Mouse (Mus musculus) hindbrain, embryonic 16.5 days (tissue): Measurements from ENCODE around the gene Nfyc. TPM values are rescaled to one million over a fixed set of nuclear protein-coding genes. Genes with fewer than 3 reads are reported as not detected.

ENCODE experiments used
- ATAC-seq: fragments of 200-750 bp; cut with Nextera tagmentation; 2 replicates; pipeline ENCODE4 v1.8.0; 2017; ENCODE audit warnings: moderate TSS enrichment, moderate library complexity
- H3K27ac ChIP-seq: fragments of 300-500 bp; sonication (generic); 2 replicates; pipeline ENCODE4 v1.5.1; 2014; ENCODE audit warnings: low read depth, mild to moderate bottlenecking, control low read depth, low read length, moderate library complexity
- H3K27me3 ChIP-seq: fragments of 300-500 bp; sonication (generic); replicated peaks from 2 replicates; pipeline ENCODE4 v1.6.1; 2014; ENCODE audit warnings: low read length; ENCODE audit not compliant: control insufficient read depth, insufficient read depth
- H3K36me3 ChIP-seq: fragments of 300-500 bp; sonication (generic); 2 replicates; pipeline ENCODE4 v1.6.1; 2014; ENCODE audit warnings: mild to moderate bottlenecking, low read length, moderate library complexity, mixed read lengths; ENCODE audit not compliant: control insufficient read depth, insufficient read depth
- H3K4me1 ChIP-seq: fragments of 300-500 bp; sonication (generic); 2 replicates; pipeline ENCODE4 v1.6.1; 2014; ENCODE audit warnings: low read depth, low read length; ENCODE audit not compliant: control insufficient read depth, insufficient read depth
- H3K4me2 ChIP-seq: fragments of 300-500 bp; sonication (generic); 2 replicates; pipeline ENCODE4 v1.6.1; 2014; ENCODE audit warnings: mild to moderate bottlenecking, low read length, control low read depth, moderate library complexity
- H3K4me3 ChIP-seq: fragments of 300-500 bp; sonication (generic); 2 replicates; pipeline ENCODE4 v1.5.1; 2014; ENCODE audit warnings: mild to moderate bottlenecking, low read length, control low read depth, moderate library complexity
- H3K9ac ChIP-seq: fragments of 300-500 bp; sonication (generic); 2 replicates; pipeline ENCODE4 v1.6.1; 2014; ENCODE audit warnings: low read depth, mild to moderate bottlenecking, control low read depth, low read length, moderate library complexity
- H3K9me3 ChIP-seq: fragments of 300-500 bp; sonication (generic); 2 replicates; pipeline ENCODE4 v1.6.1; 2014; ENCODE audit warnings: mild to moderate bottlenecking, low read length, moderate library complexity; ENCODE audit not compliant: control insufficient read depth
- WGBS: fragments of 180-500 bp; shearing (Covaris S2); extraction: QIAGEN DNeasy Blood & Tissue Kit; methylation state at CpG from one replicate; pipeline ENCODE4 v1.1.7; 2014; 5-methylcytosine and 5-hydroxymethylcytosine counted together
- polyA plus RNA-seq: library from polyadenylated mRNA; unstranded; fragments of >200 nt; fragmentation: Nextera tagmentation; extraction: Ambion mirVana; gene quantifications from 2 replicates; pipeline ENCODE4 v1.2.1, GENCODE M21; 2015

Gene Nfyc
- polyA plus RNA-seq, 1 experiment from 2014 or later = 75.8 TPM

- Histone ChIP-seq H3K4me1 (peaks cover 25% of the 10 kb centered on the region), H3K27me3 (no peaks in the 10 kb centered on the region), H3K9ac (0 out of 2 replicates have a peak overlapping the region, but pooled peaks have one; percentile 1), H3K4me3 (no peak overlapping the region), H3K36me3 (no peaks in the 10 kb centered on the region), H3K9me3 (no peaks in the 10 kb centered on the region), H3K27ac (no peak overlapping the region), H3K4me2 (no peak overlapping the region)
- no peak for ATAC-seq
- 57% methylated on average over 3 of the region's 3 CpGs for WGBS
Observed at GRCm38 (mm10) chr4:120817002-120817774, 14.2 kb downstream of the Nfyc start.

GRCm38 (mm10) chr4:120815622-120816334 lies 15.6 kb downstream of the Nfyc start:
- 7% methylated on average over 10 of the region's 10 CpGs for WGBS
- Histone ChIP-seq H3K4me3 (peak overlapping the region; percentile 59), H3K27ac (peak overlapping the region; percentile 81), H3K27me3 (no peaks in the 10 kb centered on the region), H3K9ac (peak overlapping the region; percentile 68), H3K4me2 (peak overlapping the region; percentile 82), H3K4me1 (peaks cover 27% of the 10 kb centered on the region), H3K9me3 (no peaks in the 10 kb centered on the region), H3K36me3 (no peaks in the 10 kb centered on the region)
- ATAC-seq = peak; percentile 99

- Histone ChIP-seq H3K9ac (peak overlapping the region; percentile 68), H3K9me3 (no peaks in the 10 kb centered on the region), H3K4me2 (peak overlapping the region; percentile 82), H3K4me3 (peak overlapping the region; percentile 59), H3K27me3 (no peaks in the 10 kb centered on the region), H3K27ac (peak overlapping the region; percentile 81), H3K4me1 (peaks cover 27% of the 10 kb centered on the region), H3K36me3 (no peaks in the 10 kb centered on the region)
- ATAC-seq = peak; percentile 9; the same call in 1 of the 2 replicates
- WGBS = 9% methylated on average over 4 of the region's 4 CpGs
Observed at GRCm38 (mm10) chr4:120815163-120815562, 16.2 kb downstream of the Nfyc start.

DNA sequence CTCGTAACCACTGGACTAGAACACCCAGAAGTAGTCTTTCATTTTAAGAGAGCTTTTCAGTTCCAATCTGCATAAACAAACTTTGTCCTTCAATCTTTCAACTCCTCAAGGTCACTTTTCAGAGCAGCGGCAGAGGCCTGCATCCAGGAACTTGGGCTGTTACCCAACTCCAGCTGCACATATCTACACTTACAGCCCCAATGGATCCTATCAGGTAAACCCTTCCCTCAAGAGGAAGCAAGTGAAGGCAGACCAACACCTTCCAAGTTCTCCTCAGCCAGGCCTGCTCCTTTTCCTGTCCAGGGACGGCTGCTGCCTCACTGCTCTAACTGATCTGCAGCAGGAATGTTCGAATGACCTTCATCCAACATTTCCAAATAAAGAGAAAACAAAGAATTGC lies 17.2 kb downstream of the Nfyc start:
- Histone ChIP-seq H3K9me3 (no peaks in the 10 kb centered on the region), H3K4me3 (peak overlapping the region; percentile 59), H3K4me1 (peaks cover 27% of the 10 kb centered on the region), H3K36me3 (no peaks in the 10 kb centered on the region), H3K9ac (peak overlapping the region; percentile 58), H3K4me2 (peak overlapping the region; percentile 82), H3K27ac (0 out of 2 replicates have a peak overlapping the region, but pooled peaks have one; percentile 17), H3K27me3 (no peaks in the 10 kb centered on the region)
- no peak for ATAC-seq
- 34% methylated on average over 4 of the region's 4 CpGs for WGBS

DNA sequence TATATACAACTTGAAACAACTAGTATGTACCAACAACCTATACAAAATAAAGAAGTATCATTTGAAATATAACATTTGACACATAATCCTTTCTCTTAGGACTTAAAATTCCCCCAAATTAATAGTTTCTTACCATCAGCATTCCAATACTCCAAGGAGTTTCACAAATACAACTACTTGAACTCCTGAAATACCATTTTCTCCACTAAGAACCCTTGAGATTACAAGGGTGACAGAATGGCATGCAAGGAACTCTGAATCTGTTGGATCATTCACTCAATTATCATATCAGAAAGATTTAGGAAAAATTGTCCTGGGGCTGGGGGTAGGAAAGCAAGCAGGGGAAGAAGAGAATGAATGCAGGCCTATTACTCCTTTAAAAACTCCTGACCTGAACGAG lies 17.6 kb downstream of the Nfyc start:
- peak overlapping the region; percentile 82 for H3K4me2 ChIP-seq
- peaks cover 27% of the 10 kb centered on the region for H3K4me1 ChIP-seq
- no peaks in the 10 kb centered on the region for H3K9me3 ChIP-seq
- H3K9ac ChIP-seq = peak overlapping the region; percentile 58
- 17% methylated on average over 1 of the region's 1 CpGs for WGBS
- no peaks in the 10 kb centered on the region for H3K27me3 ChIP-seq
- H3K27ac ChIP-seq = 0 out of 2 replicates have a peak overlapping the region, but pooled peaks have one; percentile 17
- H3K36me3 ChIP-seq = no peaks in the 10 kb centered on the region
- H3K4me3 ChIP-seq = peak overlapping the region; percentile 59
- ATAC-seq = no peak

GRCm38 (mm10) chr4:120805816-120806215 lies 25.6 kb downstream of the Nfyc start:
- Histone ChIP-seq H3K4me1 (0 out of 2 replicates have a peak, but pooled peaks cover 2% of the 10 kb centered on the region), H3K9ac (no peak overlapping the region), H3K36me3 (no peaks in the 10 kb centered on the region), H3K27ac (no peak overlapping the region), H3K4me2 (no peak overlapping the region), H3K27me3 (no peaks in the 10 kb centered on the region), H3K4me3 (no peak overlapping the region), H3K9me3 (no peaks in the 10 kb centered on the region)
- no peak for ATAC-seq

DNA sequence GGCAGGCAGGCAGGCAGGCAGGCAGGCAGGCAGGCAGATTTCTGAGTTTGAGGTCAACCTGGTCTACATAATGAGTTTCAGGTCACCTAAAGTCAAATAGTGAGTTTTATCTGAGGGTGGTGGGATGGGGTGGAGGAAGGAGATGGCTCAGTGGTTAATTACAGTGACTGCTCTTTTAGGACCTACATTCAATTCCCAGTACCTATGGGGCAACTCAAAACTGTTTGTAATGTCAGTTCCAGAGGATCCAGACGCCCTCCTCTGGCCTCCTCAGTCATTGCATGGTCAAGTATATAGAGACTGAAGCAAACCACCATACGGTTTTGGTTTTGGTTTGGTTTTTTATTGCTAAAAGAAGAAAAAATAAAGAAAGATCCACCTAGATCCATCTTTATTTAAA lies 29.9 kb downstream of the Nfyc start:
- 36% methylated on average over 2 of the region's 2 CpGs for WGBS
- no peak for ATAC-seq

GRCm38 (mm10) chr4:120800691-120801090 lies 30.7 kb downstream of the Nfyc start:
- Histone ChIP-seq H3K4me2 (no peak overlapping the region), H3K9me3 (no peaks in the 10 kb centered on the region), H3K27me3 (no peaks in the 10 kb centered on the region), H3K27ac (no peak overlapping the region), H3K4me1 (no peaks in the 10 kb centered on the region; the same call in 1 of the 2 replicates), H3K9ac (no peak overlapping the region), H3K36me3 (no peaks in the 10 kb centered on the region), H3K4me3 (no peak overlapping the region)
- WGBS = 50% methylated on average over 3 of the region's 3 CpGs
- no peak for ATAC-seq

More for the DNA sequence above, 29.9 kb downstream of the Nfyc start:
- H3K9me3 ChIP-seq = no peaks in the 10 kb centered on the region
- H3K4me3 ChIP-seq = no peak overlapping the region
- no peak overlapping the region for H3K9ac ChIP-seq
- peaks cover 2% of the 10 kb centered on the region; the same call in 1 of the 2 replicates for H3K4me1 ChIP-seq
- H3K36me3 ChIP-seq = no peaks in the 10 kb centered on the region
- H3K27me3 ChIP-seq = no peaks in the 10 kb centered on the region
- H3K27ac ChIP-seq = no peak overlapping the region
- H3K4me2 ChIP-seq = no peak overlapping the region

- WGBS = 52% methylated on average over 2 of the region's 2 CpGs
- no peaks in the 10 kb centered on the region for H3K9me3 ChIP-seq
- ATAC-seq = no peak
- H3K9ac ChIP-seq = no peak overlapping the region
- H3K27me3 ChIP-seq = no peaks in the 10 kb centered on the region
- H3K4me3 ChIP-seq = no peak overlapping the region
- H3K4me2 ChIP-seq = no peak overlapping the region
- no peak overlapping the region for H3K27ac ChIP-seq
- no peaks in the 10 kb centered on the region; the same call in 1 of the 2 replicates for H3K4me1 ChIP-seq
- no peaks in the 10 kb centered on the region for H3K36me3 ChIP-seq
Observed at GRCm38 (mm10) chr4:120799680-120800166, 31.6 kb downstream of the Nfyc start.
